Comparison of ENCODE assay signal across 16 mouse cellular contexts in the genomic region with DNA sequence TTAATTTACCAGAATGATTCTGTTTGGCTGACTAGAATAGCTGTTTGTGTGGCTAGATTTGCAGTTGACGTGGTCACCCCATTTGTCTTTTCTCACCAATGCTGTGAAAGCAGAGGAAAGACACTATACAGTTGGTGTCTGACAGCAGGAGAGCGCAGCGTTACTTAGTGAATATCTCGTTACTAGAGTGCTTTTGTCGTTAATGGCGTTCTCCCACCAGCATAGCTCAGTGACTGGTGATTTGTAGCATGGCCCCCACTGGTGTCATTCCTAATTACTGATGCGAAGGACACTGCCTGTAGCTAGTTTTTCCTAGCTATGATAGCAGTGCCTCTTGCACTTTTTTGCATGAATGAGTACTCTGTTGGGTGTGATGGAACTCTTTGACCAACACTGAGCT.
"Had no signal": no experiment of that assay in that cellular context is flagged by ENCODE, and none has a peak within 500 bp of the region (broad histone marks: within the 10 kb centered on the region; RNA-seq: fewer than 3 reads in every experiment).

No protein-coding gene starts in this region.

- H3K27me3 ChIP-seq: liver, embryonic 13.5 days; stomach, embryonic 15.5 days had no signal

- H3K9me3 ChIP-seq: liver, embryonic 13.5 days; stomach, embryonic 15.5 days had no signal

- H3K4me1 ChIP-seq: stomach, embryonic 15.5 days had no signal

- H3K4me3 ChIP-seq: left cerebral cortex, adult 2 months; liver, embryonic 13.5 days; stomach, embryonic 15.5 days had no signal

- H3K4me2 ChIP-seq: liver, embryonic 13.5 days; midbrain, embryonic 11.5 days; stomach, embryonic 15.5 days had no signal

- H3K27ac ChIP-seq: left cerebral cortex, adult 2 months; liver, embryonic 13.5 days; stomach, embryonic 15.5 days had no signal

- ATAC-seq: intestine, embryonic 16.5 days had no signal

- H3K9ac ChIP-seq: liver, embryonic 13.5 days; stomach, embryonic 15.5 days had no signal

- DNase-seq: kidney, adult 18-20 months; kidney, postnatal 25 days; layer of hippocampus, postnatal 36 days; liver, embryonic 13.5 days; lung, adult 2 months; lung, postnatal 14 days; lung, postnatal 4 days; midbrain, embryonic 14.5 days; retina, postnatal 1 day; right cerebral cortex, postnatal 25 days; spleen, adult 18-20 months; thymus, postnatal 36 days had no signal
